Mouse (Mus musculus): Measurements from ENCODE around the gene Ubr2.

Gene Ubr2

GRCm38 (mm10) chr17:46929897-46930296, 80.5 kb downstream of the Ubr2 start:
- DNase-seq (ENCODE audit: low read depth, low spot score): no peak

- no peak for DNase-seq (ENCODE audit: low read depth, low spot score)
Measured at GRCm38 (mm10) chr17:46929277-46929676, 81.1 kb downstream of the Ubr2 start.

GRCm38 (mm10) chr17:46927781-46928180, 82.6 kb downstream of the Ubr2 start:
- DNase-seq (ENCODE audit: low read depth, low spot score): no peak

- no peak for DNase-seq (ENCODE audit: low read depth, low spot score)
Measured at GRCm38 (mm10) chr17:46926941-46927340, 83.4 kb downstream of the Ubr2 start.

GRCm38 (mm10) chr17:46926192-46926591, 84.2 kb downstream of the Ubr2 start:
- no peak for DNase-seq (ENCODE audit: low read depth, low spot score)

- DNase-seq (ENCODE audit: low read depth, low spot score): peak; percentile 61
Measured at GRCm38 (mm10) chr17:46920855-46921254, 89.5 kb downstream of the Ubr2 start.

GRCm38 (mm10) chr17:46918951-46919350, 91.4 kb downstream of the Ubr2 start:
- DNase-seq (ENCODE audit: low read depth, low spot score): no peak

- DNase-seq (ENCODE audit: low read depth, low spot score): no peak
Measured at GRCm38 (mm10) chr17:46915129-46915528, 95.2 kb downstream of the Ubr2 start.

- DNase-seq (ENCODE audit: low read depth, low spot score): peak; percentile 37
Measured at GRCm38 (mm10) chr17:46912331-46912730, 98.0 kb downstream of the Ubr2 start.

GRCm38 (mm10) chr17:46910186-46910585, 100.2 kb downstream of the Ubr2 start, which contains the start of gene Prph2:
Gene Prph2 (plus strand): TSS chr17:46910459.
- DNase-seq (ENCODE audit: low read depth, low spot score): no peak

GRCm38 (mm10) chr17:46903876-46904490, 106.4 kb downstream of the Ubr2 start:
- DNase-seq (ENCODE audit: low read depth, low spot score): peak; percentile 93

- no peak for DNase-seq (ENCODE audit: low read depth, low spot score)
Measured at GRCm38 (mm10) chr17:46900941-46901340, 109.4 kb downstream of the Ubr2 start.

- DNase-seq (ENCODE audit: low read depth, low spot score): peak; percentile 60
Measured at GRCm38 (mm10) chr17:46897221-46897950, 113.0 kb downstream of the Ubr2 start.

- DNase-seq (ENCODE audit: low read depth, low spot score): no peak
Measured at GRCm38 (mm10) chr17:46895426-46895825, 114.9 kb downstream of the Ubr2 start.

GRCm38 (mm10) chr17:46890843-46891594, 119.3 kb downstream of the Ubr2 start:
- peak; percentile 41 for DNase-seq (ENCODE audit: low read depth, low spot score)

GRCm38 (mm10) chr17:46890116-46890815, 120.1 kb downstream of the Ubr2 start, which contains the start of gene Tbcc:
Gene Tbcc (plus strand): TSS chr17:46890684.
- peak; percentile 97 for DNase-seq (ENCODE audit: low read depth, low spot score)

- DNase-seq (ENCODE audit: low read depth, low spot score): peak; percentile 89
Measured at GRCm38 (mm10) chr17:46889450-46890084, 120.8 kb downstream of the Ubr2 start.

- peak; percentile 81 for DNase-seq (ENCODE audit: low read depth, low spot score)
Measured at GRCm38 (mm10) chr17:46888511-46889212, 121.7 kb downstream of the Ubr2 start.

- no peak for DNase-seq (ENCODE audit: low read depth, low spot score)
Measured at GRCm38 (mm10) chr17:46885910-46886643, 124.3 kb downstream of the Ubr2 start.

All from 3T3-L1 (cell line).